Mouse (Mus musculus): Measurements from ENCODE around the gene Hsp90aa1.

- no peak for TF ChIP-seq EP300 (IDR thresholded peaks at IDR 0.05)
- TF ChIP-seq CTCF (IDR thresholded peaks at IDR 0.05): peak; percentile 63
Observed at GRCm38 (mm10) chr12:110674243-110674642, 28.3 kb downstream of the Hsp90aa1 start.
